Mouse (Mus musculus) limb, embryonic 14.5 days (tissue): ENCODE data around the gene Atrnl1. TPM values are rescaled to one million over a fixed set of nuclear protein-coding genes. Genes with fewer than 3 reads are reported as not detected.

Source experiments
- ATAC-seq: fragments of 200-750 bp; cut with Nextera tagmentation; 2 replicates; pipeline ENCODE4 v1.8.0; 2017; ENCODE audit warnings: low read depth, moderate number of reproducible peaks, moderate TSS enrichment; ENCODE audit not compliant: low FRiP score
- DNase-seq: peaks from one replicate; pipeline ENCODE4 v3.0.0-alpha.2; 2015; ENCODE audit warnings: low spot score
- H3K27ac ChIP-seq: fragments of 300-500 bp; sonication (generic); replicated peaks from 2 replicates; pipeline ENCODE4 v1.5.1; 2014; ENCODE audit warnings: low read depth, mild to moderate bottlenecking, low read length, moderate library complexity, mixed read lengths
- H3K27me3 ChIP-seq: fragments of 300-500 bp; sonication (generic); 2 replicates; pipeline ENCODE4 v1.6.1; 2014; ENCODE audit warnings: low read length, mixed read lengths; ENCODE audit not compliant: control insufficient read depth, insufficient read depth
- H3K36me3 ChIP-seq: fragments of 300-500 bp; sonication (generic); 2 replicates; pipeline ENCODE4 v1.6.1; 2014; ENCODE audit warnings: mild to moderate bottlenecking, low read length, moderate library complexity, mixed read lengths; ENCODE audit not compliant: control insufficient read depth, insufficient read depth
- H3K4me1 ChIP-seq: fragments of 300-500 bp; sonication (generic); 2 replicates; pipeline ENCODE4 v1.6.1; 2014; ENCODE audit warnings: antibody characterized with exemption, low read length, mixed read lengths; ENCODE audit not compliant: control insufficient read depth, insufficient read depth
- H3K4me2 ChIP-seq: fragments of 300-500 bp; sonication (generic); replicated peaks from 2 replicates; pipeline ENCODE4 v1.6.1; 2014; ENCODE audit warnings: low read depth, mild to moderate bottlenecking, low read length, moderate library complexity; ENCODE audit not compliant: severe bottlenecking
- H3K4me3 ChIP-seq: fragments of 300-500 bp; sonication (generic); replicated peaks from 2 replicates; pipeline ENCODE4 v1.5.1; 2014; ENCODE audit warnings: low read length
- H3K9ac ChIP-seq: fragments of 300-500 bp; sonication (generic); 2 replicates; pipeline ENCODE4 v1.6.1; 2014; ENCODE audit warnings: mild to moderate bottlenecking, low read depth, low read length, moderate library complexity; ENCODE audit not compliant: severe bottlenecking
- H3K9me3 ChIP-seq: fragments of 300-500 bp; sonication (generic); 2 replicates; pipeline ENCODE4 v1.6.1; 2016; ENCODE audit warnings: low read length; ENCODE audit not compliant: control insufficient read depth
- POLR2A ChIP-seq: fragments of 200-500 bp; IDR thresholded peaks from 2 replicates; pipeline ENCODE4 v1.8.0; 2012; ENCODE audit warnings: inconsistent platforms, mild to moderate bottlenecking, moderate library complexity, borderline replicate concordance; ENCODE audit not compliant: insufficient read depth, insufficient read length; ENCODE audit errors: extremely low read depth
- WGBS: fragments of 180-500 bp; shearing (Covaris S2); extraction: QIAGEN DNeasy Blood & Tissue Kit; methylation state at CpG from one replicate; pipeline ENCODE4 v1.1.7; 2014; 5-methylcytosine and 5-hydroxymethylcytosine counted together
- polyA plus RNA-seq, 2 experiments: library from polyadenylated mRNA; depleted of rRNA in 1 of 2; stranded (reverse) in 1 of 2; unstranded in 1 of 2; fragments of >200 nt; fragmentation: Nextera tagmentation in 1 of 2; extraction: Ambion mirVana in 1 of 2; gene quantifications; 2 replicates each; pipeline versions ENCODE4 v1.2.1 to v1.2.3; 2012 to 2014

Gene Atrnl1
- polyA plus RNA-seq, 2 experiments = 7.7 to 19.9 TPM

- Histone ChIP-seq H3K27me3 (no peaks in the 10 kb centered on the region), H3K9ac (no peak overlapping the region), H3K9me3 (no peaks in the 10 kb centered on the region), H3K4me3 (no peak overlapping the region), H3K4me2 (no peak overlapping the region), H3K27ac (no peak overlapping the region), H3K4me1 (no peaks in the 10 kb centered on the region), H3K36me3 (peaks cover 3% of the 10 kb centered on the region; the same call in 1 of the 2 replicates)
- TF ChIP-seq POLR2A = no peak
- ATAC-seq (no peak), DNase-seq (no peak)
- 91% methylated on average over 6 of the region's 6 CpGs for WGBS
Observed at GRCm38 (mm10) chr19:57944680-57945079, 333.8 kb downstream of the Atrnl1 start.

DNA sequence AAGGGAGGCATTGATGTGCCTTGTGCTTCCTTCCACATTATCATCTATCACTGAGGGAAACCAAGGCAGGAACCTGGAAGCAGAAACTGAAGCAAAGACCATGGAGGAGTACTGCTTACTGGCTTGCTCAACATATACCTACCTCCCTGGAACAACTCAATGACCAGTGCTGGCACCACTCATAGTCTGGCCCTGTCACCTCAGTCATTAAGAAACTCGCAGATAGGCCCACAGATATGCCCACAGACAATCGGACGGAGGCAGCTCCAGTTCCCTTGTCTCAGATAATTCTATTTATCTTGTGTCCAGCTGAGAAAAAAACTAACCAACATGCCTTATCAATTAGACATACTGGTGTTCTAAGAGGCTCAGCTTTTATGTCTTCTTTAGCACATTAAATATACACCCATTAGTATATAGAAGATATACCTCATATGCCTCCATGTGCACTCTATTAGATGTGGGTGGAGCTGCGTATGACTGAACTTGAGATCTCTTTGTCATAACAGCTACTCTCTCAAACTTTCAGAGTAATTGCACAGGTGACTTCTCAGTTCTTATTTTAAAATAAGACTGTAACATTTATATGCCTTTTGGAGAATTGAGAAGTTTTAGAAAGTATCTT is 334.9 kb downstream of the Atrnl1 start:
- DNase-seq (no peak), ATAC-seq (no peak)
- Histone ChIP-seq H3K36me3 (peaks cover 3% of the 10 kb centered on the region; the same call in 1 of the 2 replicates), H3K4me3 (no peak overlapping the region), H3K4me2 (no peak overlapping the region), H3K4me1 (no peaks in the 10 kb centered on the region), H3K9me3 (no peaks in the 10 kb centered on the region), H3K27me3 (no peaks in the 10 kb centered on the region), H3K27ac (no peak overlapping the region), H3K9ac (no peak overlapping the region)
- 91% methylated on average over 4 of the region's 4 CpGs for WGBS
- no peak for TF ChIP-seq POLR2A

- TF ChIP-seq POLR2A = no peak
- Histone ChIP-seq H3K4me3 (no peak overlapping the region), H3K36me3 (peaks cover 3% of the 10 kb centered on the region; the same call in 1 of the 2 replicates), H3K4me1 (no peaks in the 10 kb centered on the region), H3K27me3 (no peaks in the 10 kb centered on the region), H3K27ac (no peak overlapping the region), H3K9me3 (no peaks in the 10 kb centered on the region), H3K9ac (no peak overlapping the region), H3K4me2 (no peak overlapping the region)
- 93% methylated on average over 2 of the region's 2 CpGs for WGBS
- no peak for DNase-seq
- no peak for ATAC-seq
Observed at GRCm38 (mm10) chr19:57948489-57948888, 337.7 kb downstream of the Atrnl1 start.

DNA sequence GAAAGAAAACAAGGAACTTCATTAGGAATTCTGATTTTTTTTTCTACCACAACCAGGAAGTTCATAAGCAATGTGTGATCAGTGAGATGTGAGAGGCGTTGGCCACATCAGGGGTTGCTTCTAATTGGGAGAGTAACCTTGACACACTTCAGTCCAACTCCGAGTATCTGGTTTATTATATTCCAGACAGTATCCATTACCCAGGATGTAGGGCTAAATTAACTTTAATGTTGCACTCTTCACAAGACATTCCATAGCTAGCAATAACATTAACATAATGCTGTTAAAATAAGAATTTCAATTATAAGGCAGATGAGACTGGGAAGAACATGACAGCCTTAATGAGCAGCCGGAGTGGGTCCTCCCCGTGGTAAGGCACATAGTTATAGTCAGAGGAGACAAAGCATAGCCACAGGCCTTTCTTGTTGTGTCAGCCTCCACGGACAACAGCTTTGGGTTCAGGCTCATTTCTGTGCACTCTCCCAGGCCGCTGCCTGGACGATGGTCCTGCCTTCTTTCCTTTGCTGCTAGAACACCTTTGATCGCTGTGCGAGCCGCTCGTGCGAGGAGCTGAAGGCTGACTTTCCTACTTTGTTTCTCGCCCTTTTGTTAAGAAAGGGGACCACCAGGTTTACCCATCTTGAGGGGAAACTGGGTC is 338.6 kb downstream of the Atrnl1 start:
- 81% methylated on average over 13 of the region's 13 CpGs for WGBS
- no peak for TF ChIP-seq POLR2A
- H3K27ac ChIP-seq = no peak overlapping the region

DNA sequence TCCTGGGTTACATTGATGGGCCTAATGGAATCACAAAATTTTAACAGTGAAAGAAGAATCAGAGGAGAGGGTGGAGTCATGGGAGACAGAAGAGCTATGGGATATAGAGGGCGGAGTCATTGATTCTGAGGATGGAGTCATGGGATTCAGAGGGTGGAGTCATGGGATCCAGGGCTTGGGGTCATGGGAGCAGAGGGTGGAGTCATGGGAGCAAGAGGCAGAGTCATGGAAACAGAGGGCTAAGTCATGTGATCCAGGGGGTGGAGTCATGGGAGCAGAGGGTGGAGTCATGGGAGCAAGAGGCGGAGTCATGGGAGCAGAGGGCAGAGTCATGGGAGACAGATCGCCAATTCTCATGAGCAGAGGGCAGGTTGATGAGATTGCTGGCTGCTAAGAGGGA is 343.3 kb downstream of the Atrnl1 start:
- no peaks in the 10 kb centered on the region for H3K4me1 ChIP-seq
- DNase-seq = no peak
- 97% methylated on average over 3 of the region's 3 CpGs for WGBS
- H3K27ac ChIP-seq = no peak overlapping the region
- no peaks in the 10 kb centered on the region for H3K36me3 ChIP-seq
- no peak for TF ChIP-seq POLR2A
- no peak overlapping the region for H3K9ac ChIP-seq
- no peak overlapping the region for H3K4me2 ChIP-seq
- ATAC-seq = no peak
- no peaks in the 10 kb centered on the region for H3K9me3 ChIP-seq
- no peaks in the 10 kb centered on the region for H3K27me3 ChIP-seq
- H3K4me3 ChIP-seq = no peak overlapping the region

More for the DNA sequence above, 338.6 kb downstream of the Atrnl1 start:
- no peak for DNase-seq
- no peak overlapping the region for H3K4me2 ChIP-seq
- ATAC-seq = no peak
- no peak overlapping the region for H3K4me3 ChIP-seq
- no peaks in the 10 kb centered on the region for H3K27me3 ChIP-seq
- H3K9me3 ChIP-seq = no peaks in the 10 kb centered on the region
- no peaks in the 10 kb centered on the region for H3K4me1 ChIP-seq
- peaks cover 3% of the 10 kb centered on the region; the same call in 1 of the 2 replicates for H3K36me3 ChIP-seq
- H3K9ac ChIP-seq = no peak overlapping the region
